Mouse (Mus musculus): ENCODE results near the gene 9930021J03Rik. TPM values are rescaled to one million over a fixed set of nuclear protein-coding genes. Genes with fewer than 3 reads are reported as not detected.

The 9930021J03Rik gene
- polyA plus RNA-seq, 1 experiment: 19.1 TPM

GRCm38 (mm10) chr19:29743531-29743930 lies 62.3 kb downstream of the 9930021J03Rik start:
- Histone ChIP-seq H3K4me1 (ENCODE audit: control insufficient read depth, insufficient read depth, low read length) (no peaks in the 10 kb centered on the region), H3K36me3 (ENCODE audit: control insufficient read depth, insufficient read depth, low read length) (no peaks in the 10 kb centered on the region), H3K27ac (ENCODE audit: control insufficient read depth, insufficient read depth, low read depth, low read length) (no peak overlapping the region), H3K4me3 (ENCODE audit: control insufficient read depth, low read depth, low read length) (no peak overlapping the region), H3K27me3 (ENCODE audit: control insufficient read depth, insufficient read depth, low read length) (no peaks in the 10 kb centered on the region)
- TF ChIP-seq CTCF (IDR thresholded peaks at IDR 0.05; ENCODE audit: control insufficient read depth, insufficient read depth, insufficient replicate concordance, low read depth, low read length) (no peak), POLR2A (IDR thresholded peaks at IDR 0.05; ENCODE audit: control insufficient read depth, low read depth, low read length) (no peak)

DNA sequence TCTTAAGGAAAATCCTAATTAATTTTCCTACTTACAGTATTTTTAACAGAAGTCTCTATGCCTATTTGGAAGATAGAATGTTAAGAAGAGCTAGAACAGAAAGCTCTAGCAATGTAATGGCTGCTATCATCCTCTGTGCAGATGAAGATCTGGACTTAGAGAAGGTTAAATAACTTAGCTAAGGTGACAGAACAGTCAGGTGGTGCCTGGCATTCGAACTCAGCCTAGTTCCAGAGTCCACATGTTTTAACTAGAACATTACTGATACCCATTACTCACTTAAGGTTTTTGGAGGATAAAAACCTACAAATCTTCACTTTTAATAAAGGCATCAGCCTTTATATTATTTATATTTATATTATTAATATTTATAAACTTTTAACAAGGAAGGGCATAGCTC lies 65.1 kb downstream of the 9930021J03Rik start:
- Histone ChIP-seq H3K27ac (ENCODE audit: control insufficient read depth, insufficient read depth, low read depth, low read length) (no peak overlapping the region), H3K4me3 (ENCODE audit: control insufficient read depth, low read depth, low read length) (no peak overlapping the region), H3K36me3 (ENCODE audit: control insufficient read depth, insufficient read depth, low read length) (no peaks in the 10 kb centered on the region), H3K27me3 (ENCODE audit: control insufficient read depth, insufficient read depth, low read length) (no peaks in the 10 kb centered on the region), H3K4me1 (ENCODE audit: control insufficient read depth, insufficient read depth, low read length) (no peaks in the 10 kb centered on the region)
- no peak for TF ChIP-seq CTCF (IDR thresholded peaks at IDR 0.05; ENCODE audit: control insufficient read depth, insufficient read depth, insufficient replicate concordance, low read depth, low read length)
- TF ChIP-seq POLR2A (IDR thresholded peaks at IDR 0.05; ENCODE audit: control insufficient read depth, low read depth, low read length): no peak

GRCm38 (mm10) chr19:29739608-29740007 lies 66.2 kb downstream of the 9930021J03Rik start:
- H3K27me3 ChIP-seq (ENCODE audit: control insufficient read depth, insufficient read depth, low read length): no peaks in the 10 kb centered on the region
- H3K36me3 ChIP-seq (ENCODE audit: control insufficient read depth, insufficient read depth, low read length): no peaks in the 10 kb centered on the region
- H3K4me1 ChIP-seq (ENCODE audit: control insufficient read depth, insufficient read depth, low read length): no peaks in the 10 kb centered on the region
- no peak overlapping the region for H3K4me3 ChIP-seq (ENCODE audit: control insufficient read depth, low read depth, low read length)
- no peak overlapping the region for H3K27ac ChIP-seq (ENCODE audit: control insufficient read depth, insufficient read depth, low read depth, low read length)
- TF ChIP-seq CTCF (IDR thresholded peaks at IDR 0.05; ENCODE audit: control insufficient read depth, insufficient read depth, insufficient replicate concordance, low read depth, low read length) (no peak), POLR2A (IDR thresholded peaks at IDR 0.05; ENCODE audit: control insufficient read depth, low read depth, low read length) (no peak)

DNA sequence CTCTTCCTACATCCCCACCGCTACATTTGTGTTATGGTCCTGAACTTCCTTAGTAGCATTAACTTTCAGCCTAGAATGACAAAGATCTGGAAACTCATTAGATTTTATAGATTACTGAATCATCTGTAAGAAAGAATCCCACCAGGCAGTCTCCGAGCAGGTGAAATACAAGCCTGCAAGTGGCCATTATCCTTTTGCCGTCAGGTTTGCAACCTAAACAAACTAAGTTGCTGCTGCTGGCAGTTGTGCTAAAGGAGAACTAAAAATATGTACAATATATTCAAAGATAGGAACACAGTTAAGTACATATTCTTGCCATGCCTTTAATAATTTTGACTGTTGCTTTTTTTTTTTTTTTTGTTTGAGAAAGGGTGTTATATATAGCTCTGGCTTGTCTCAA lies 70.4 kb downstream of the 9930021J03Rik start:
- Histone ChIP-seq H3K4me3 (ENCODE audit: control insufficient read depth, low read depth, low read length) (no peak overlapping the region), H3K4me1 (ENCODE audit: control insufficient read depth, insufficient read depth, low read length) (no peaks in the 10 kb centered on the region), H3K27me3 (ENCODE audit: control insufficient read depth, insufficient read depth, low read length) (no peaks in the 10 kb centered on the region), H3K27ac (ENCODE audit: control insufficient read depth, insufficient read depth, low read depth, low read length) (no peak overlapping the region), H3K36me3 (ENCODE audit: control insufficient read depth, insufficient read depth, low read length) (no peaks in the 10 kb centered on the region)
- no peak for TF ChIP-seq CTCF (IDR thresholded peaks at IDR 0.05; ENCODE audit: control insufficient read depth, insufficient read depth, insufficient replicate concordance, low read depth, low read length)
- no peak for TF ChIP-seq POLR2A (IDR thresholded peaks at IDR 0.05; ENCODE audit: control insufficient read depth, low read depth, low read length)

DNA sequence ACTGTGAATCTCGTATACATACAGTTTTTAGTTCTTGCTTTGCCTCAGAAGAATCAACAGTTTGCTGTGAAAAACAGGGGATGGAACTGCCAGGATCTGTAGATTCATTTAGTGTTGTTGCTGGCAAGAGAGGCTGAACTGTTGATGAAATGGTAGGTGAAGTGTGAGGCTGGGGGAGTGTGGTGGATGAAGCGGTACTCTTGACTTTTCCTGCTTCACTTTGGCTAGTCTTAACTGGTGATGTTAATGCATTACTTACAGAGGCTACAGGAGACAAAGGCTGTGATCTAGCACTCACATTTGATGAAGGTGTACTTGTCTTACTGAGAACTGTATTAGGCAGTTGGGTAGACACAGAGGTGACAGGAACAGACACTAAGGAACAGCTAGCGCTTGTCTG lies 87.3 kb downstream of the 9930021J03Rik start:
- no peaks in the 10 kb centered on the region for H3K4me1 ChIP-seq (ENCODE audit: control insufficient read depth, insufficient read depth, low read length)
- H3K27ac ChIP-seq (ENCODE audit: control insufficient read depth, insufficient read depth, low read depth, low read length): no peak overlapping the region
- H3K36me3 ChIP-seq (ENCODE audit: control insufficient read depth, insufficient read depth, low read length): peaks cover 4% of the 10 kb centered on the region
- H3K4me3 ChIP-seq (ENCODE audit: control insufficient read depth, low read depth, low read length): peak overlapping the region; percentile 50; the same call in 1 of the 2 replicates
- no peak for TF ChIP-seq POLR2A (IDR thresholded peaks at IDR 0.05; ENCODE audit: control insufficient read depth, low read depth, low read length)
- TF ChIP-seq CTCF (IDR thresholded peaks at IDR 0.05; ENCODE audit: control insufficient read depth, insufficient read depth, insufficient replicate concordance, low read depth, low read length): no peak
- no peaks in the 10 kb centered on the region for H3K27me3 ChIP-seq (ENCODE audit: control insufficient read depth, insufficient read depth, low read length)

GRCm38 (mm10) chr19:29717854-29718253 lies 87.9 kb downstream of the 9930021J03Rik start:
- no peak overlapping the region; the same call in 1 of the 2 replicates for H3K4me3 ChIP-seq (ENCODE audit: control insufficient read depth, low read depth, low read length)
- H3K4me1 ChIP-seq (ENCODE audit: control insufficient read depth, insufficient read depth, low read length): no peaks in the 10 kb centered on the region
- H3K27me3 ChIP-seq (ENCODE audit: control insufficient read depth, insufficient read depth, low read length): no peaks in the 10 kb centered on the region
- TF ChIP-seq CTCF (IDR thresholded peaks at IDR 0.05; ENCODE audit: control insufficient read depth, insufficient read depth, insufficient replicate concordance, low read depth, low read length) (no peak), POLR2A (IDR thresholded peaks at IDR 0.05; ENCODE audit: control insufficient read depth, low read depth, low read length) (no peak)
- H3K36me3 ChIP-seq (ENCODE audit: control insufficient read depth, insufficient read depth, low read length): peaks cover 4% of the 10 kb centered on the region
- H3K27ac ChIP-seq (ENCODE audit: control insufficient read depth, insufficient read depth, low read depth, low read length): no peak overlapping the region

DNA sequence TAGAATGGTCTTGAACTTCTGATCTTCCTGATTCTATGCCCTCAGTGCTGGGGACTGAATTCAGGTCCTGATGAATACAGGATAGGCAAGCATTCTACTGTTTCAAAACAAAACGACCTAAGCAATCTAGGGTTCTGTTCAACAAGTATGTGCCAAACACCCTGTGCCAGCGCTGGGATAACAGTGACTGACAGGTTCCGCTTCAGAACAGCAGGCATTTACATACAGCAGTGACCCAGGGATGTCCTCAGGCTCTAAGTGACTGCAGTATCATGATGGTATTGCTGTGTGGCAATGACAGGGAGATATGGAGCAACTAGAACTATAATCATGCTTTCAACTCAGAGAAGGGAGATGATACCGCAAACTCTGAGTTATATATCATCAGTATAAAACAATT lies 92.3 kb downstream of the 9930021J03Rik start:
- H3K4me3 ChIP-seq (ENCODE audit: control insufficient read depth, low read depth, low read length): no peak overlapping the region
- H3K27me3 ChIP-seq (ENCODE audit: control insufficient read depth, insufficient read depth, low read length): no peaks in the 10 kb centered on the region
- TF ChIP-seq POLR2A (IDR thresholded peaks at IDR 0.05; ENCODE audit: control insufficient read depth, low read depth, low read length): no peak
- no peak for TF ChIP-seq CTCF (IDR thresholded peaks at IDR 0.05; ENCODE audit: control insufficient read depth, insufficient read depth, insufficient replicate concordance, low read depth, low read length)
- no peak overlapping the region for H3K27ac ChIP-seq (ENCODE audit: control insufficient read depth, insufficient read depth, low read depth, low read length)
- H3K36me3 ChIP-seq (ENCODE audit: control insufficient read depth, insufficient read depth, low read length): peaks cover 2% of the 10 kb centered on the region; the same call in 1 of the 2 replicates
- peaks cover 1% of the 10 kb centered on the region; the same call in 1 of the 2 replicates for H3K4me1 ChIP-seq (ENCODE audit: control insufficient read depth, insufficient read depth, low read length)

GRCm38 (mm10) chr19:29709461-29709860 lies 96.3 kb downstream of the 9930021J03Rik start:
- Histone ChIP-seq H3K4me1 (ENCODE audit: control insufficient read depth, insufficient read depth, low read length) (peaks cover 5% of the 10 kb centered on the region), H3K27ac (ENCODE audit: control insufficient read depth, insufficient read depth, low read depth, low read length) (no peak overlapping the region), H3K27me3 (ENCODE audit: control insufficient read depth, insufficient read depth, low read length) (no peaks in the 10 kb centered on the region), H3K4me3 (ENCODE audit: control insufficient read depth, low read depth, low read length) (no peak overlapping the region), H3K36me3 (ENCODE audit: control insufficient read depth, insufficient read depth, low read length) (no peaks in the 10 kb centered on the region)
- TF ChIP-seq POLR2A (IDR thresholded peaks at IDR 0.05; ENCODE audit: control insufficient read depth, low read depth, low read length): no peak
- TF ChIP-seq CTCF (IDR thresholded peaks at IDR 0.05; ENCODE audit: control insufficient read depth, insufficient read depth, insufficient replicate concordance, low read depth, low read length): no peak
